Mouse (Mus musculus) CH12.LX (cell line): ENCODE measurements around the gene Ak8. TPM values are rescaled to one million over a fixed set of nuclear protein-coding genes. Genes with fewer than 3 reads are reported as not detected.

Experiments
- DNase-seq: peaks from one replicate; pipeline ENCODE4 v3.0.0-alpha.2; 2013; ENCODE audit errors: extremely low read depth
- H3K27ac ChIP-seq: 2 replicates; pipeline ENCODE4 v1.5.1; 2012; ENCODE audit warnings: low read depth, mild to moderate bottlenecking, control low read depth, moderate library complexity; ENCODE audit not compliant: insufficient read depth
- H3K27me3 ChIP-seq: replicated peaks from 2 replicates; pipeline ENCODE3; 2012; ENCODE audit warnings: inconsistent platforms
- H3K36me3 ChIP-seq, 2 experiments: replicated peaks in 1 of 2; 2 replicates each; pipeline versions ENCODE3 to v1.6.1; 2012; ENCODE audit warnings: inconsistent platforms in 1 of 2, low read length in 1 of 2, mild to moderate bottlenecking in 1 of 2, mixed read lengths in 1 of 2, moderate library complexity in 1 of 2; ENCODE audit not compliant: control insufficient read depth in 1 of 2, insufficient read depth in 1 of 2
- H3K4me1 ChIP-seq, 2 experiments: 2 replicates each; pipeline ENCODE4 v1.6.1; 2012; ENCODE audit warnings: inconsistent platforms in 1 of 2, moderate library complexity in 1 of 2; ENCODE audit not compliant: insufficient read depth in 2 of 2, control insufficient read depth in 1 of 2
- H3K4me2 ChIP-seq: 2 replicates; pipeline ENCODE4 v1.6.1; 2012; ENCODE audit warnings: low read depth, mild to moderate bottlenecking, control low read depth; ENCODE audit not compliant: poor library complexity, insufficient read depth, severe bottlenecking
- H3K4me3 ChIP-seq, 3 experiments: fragments of 150-350 bp in 1 of 3; sonication (generic) in 1 of 3; replicated peaks in 1 of 3; 2 replicates each; pipeline versions ENCODE3 to v1.5.1; 2011 to 2012; ENCODE audit warnings: low read depth in 2 of 3, low read length in 2 of 3, mild to moderate bottlenecking in 2 of 3, moderate library complexity in 2 of 3, control low read depth in 1 of 3, improper control_type of control experiment in 1 of 3, inconsistent platforms in 1 of 3, mixed read lengths in 1 of 3; ENCODE audit not compliant: poor library complexity in 1 of 3
- H3K79me2 ChIP-seq: replicated peaks from 2 replicates; pipeline ENCODE4 v1.6.1; 2012; ENCODE audit warnings: mild to moderate bottlenecking, moderate library complexity; ENCODE audit not compliant: control insufficient read depth, poor library complexity, insufficient read depth, severe bottlenecking; ENCODE audit errors: extremely low read depth
- H3K9ac ChIP-seq: 2 replicates; pipeline ENCODE4 v1.6.1; 2012; ENCODE audit warnings: low read depth, mild to moderate bottlenecking, control low read depth, moderate library complexity; ENCODE audit not compliant: insufficient read depth
- H3K9me3 ChIP-seq: replicated peaks from 2 replicates; pipeline ENCODE3; 2012; ENCODE audit warnings: low read length, inconsistent platforms, mixed read lengths
- CTCF ChIP-seq, 2 experiments: IDR thresholded peaks in 1 of 2; conservative IDR thresholded peaks in 1 of 2; 2 replicates each; pipeline ENCODE4 v1.5.1; 2011 to 2012; ENCODE audit warnings: low read depth in 2 of 2, low read length in 2 of 2, improper control_type of control experiment in 1 of 2, inconsistent platforms in 1 of 2, mild to moderate bottlenecking in 1 of 2, moderate library complexity in 1 of 2
- ELF1 ChIP-seq: IDR thresholded peaks from 2 replicates; pipeline ENCODE4 v1.6.1; 2014; ENCODE audit warnings: low read depth, mild to moderate bottlenecking, inconsistent platforms, low read length, improper control_type of control experiment
- ETS1 ChIP-seq: conservative IDR thresholded peaks from 2 replicates; pipeline ENCODE4 v1.6.1; 2012; ENCODE audit warnings: low read depth, mild to moderate bottlenecking, inconsistent platforms, low read length, improper control_type of control experiment, moderate library complexity
- HCFC1 ChIP-seq: IDR thresholded peaks from 2 replicates; pipeline ENCODE4 v1.6.1; 2012; ENCODE audit warnings: low read depth, mild to moderate bottlenecking, inconsistent platforms, low read length, improper control_type of control experiment
- JUN ChIP-seq: IDR thresholded peaks from 2 replicates; pipeline ENCODE4 v1.6.1; 2011; ENCODE audit warnings: low read depth, mild to moderate bottlenecking, low read length, improper control_type of control experiment, moderate library complexity; ENCODE audit not compliant: insufficient read depth
- JUND ChIP-seq: conservative IDR thresholded peaks from 2 replicates; pipeline ENCODE4 v1.6.1; 2011; ENCODE audit warnings: low read depth, low read length, improper control_type of control experiment
- KAT2A ChIP-seq: IDR thresholded peaks from 2 replicates; pipeline ENCODE4 v1.6.1; 2012; ENCODE audit warnings: low read length, improper control_type of control experiment, inconsistent platforms; ENCODE audit not compliant: insufficient replicate concordance
- MAX ChIP-seq: IDR thresholded peaks from 2 replicates; pipeline ENCODE4 v1.6.1; 2011; ENCODE audit warnings: low read length, improper control_type of control experiment
- MAZ ChIP-seq: IDR thresholded peaks from 2 replicates; pipeline ENCODE4 v1.6.1; 2012; ENCODE audit warnings: low read depth, mild to moderate bottlenecking, inconsistent platforms, low read length, improper control_type of control experiment, moderate library complexity
- MYC ChIP-seq: IDR thresholded peaks from 2 replicates; pipeline ENCODE4 v1.6.1; 2011; ENCODE audit warnings: low read depth, mild to moderate bottlenecking, improper control_type of control experiment, low read length
- NELFE ChIP-seq: IDR thresholded peaks from 2 replicates; pipeline ENCODE4 v1.6.1; 2011; ENCODE audit warnings: low read depth, low read length, improper control_type of control experiment
- NRF1 ChIP-seq: IDR thresholded peaks from 2 replicates; pipeline ENCODE4 v1.6.1; 2014; ENCODE audit warnings: low read depth, mild to moderate bottlenecking, inconsistent platforms, low read length, improper control_type of control experiment, moderate library complexity
- PAX5 ChIP-seq: IDR thresholded peaks from 2 replicates; pipeline ENCODE4 v1.6.1; 2012; ENCODE audit warnings: low read length, inconsistent platforms, mixed read lengths
- POLR2AphosphoS2 ChIP-seq: IDR thresholded peaks from 2 replicates; pipeline ENCODE4 v1.6.1; 2011; ENCODE audit warnings: low read depth, low read length, improper control_type of control experiment
- RCOR1 ChIP-seq: conservative IDR thresholded peaks from 2 replicates; pipeline ENCODE4 v1.6.1; 2012; ENCODE audit warnings: low read depth, mild to moderate bottlenecking, inconsistent platforms, low read length, improper control_type of control experiment
- SIN3A ChIP-seq: IDR thresholded peaks from 2 replicates; pipeline ENCODE4 v1.6.1; 2012; ENCODE audit warnings: low read length, improper control_type of control experiment, inconsistent platforms
- SMC3 ChIP-seq: IDR thresholded peaks from 2 replicates; pipeline ENCODE4 v1.6.1; 2011; ENCODE audit warnings: low read depth, low read length, improper control_type of control experiment
- TBP ChIP-seq: conservative IDR thresholded peaks from 2 replicates; pipeline ENCODE4 v1.6.1; 2011; ENCODE audit warnings: low read depth, low read length, improper control_type of control experiment
- UBTF ChIP-seq: IDR thresholded peaks from 2 replicates; pipeline ENCODE4 v1.6.1; 2012; ENCODE audit warnings: low read depth, mild to moderate bottlenecking, inconsistent platforms, low read length, improper control_type of control experiment, moderate library complexity
- USF1 ChIP-seq: IDR thresholded peaks from 2 replicates; pipeline ENCODE4 v1.6.1; 2014; ENCODE audit warnings: low read depth, mild to moderate bottlenecking, inconsistent platforms, low read length, improper control_type of control experiment
- USF2 ChIP-seq: conservative IDR thresholded peaks from 2 replicates; pipeline ENCODE4 v1.6.1; 2011; ENCODE audit warnings: low read depth, low read length, improper control_type of control experiment
- ZC3H11A ChIP-seq: IDR thresholded peaks from 2 replicates; pipeline ENCODE4 v1.6.1; 2012; ENCODE audit warnings: low read depth, mild to moderate bottlenecking, inconsistent platforms, low read length, improper control_type of control experiment
- ZMIZ1 ChIP-seq: IDR thresholded peaks from 2 replicates; pipeline ENCODE4 v1.6.1; 2012; ENCODE audit warnings: low read depth, mild to moderate bottlenecking, inconsistent platforms, low read length, improper control_type of control experiment
- ZNF384 ChIP-seq: IDR thresholded peaks from 2 replicates; pipeline ENCODE4 v1.6.1; 2012; ENCODE audit warnings: low read depth, low read length, improper control_type of control experiment, inconsistent platforms
- dilution Hi-C: fragments of 300-500 bp; cut with MboI; formaldehyde crosslinking; loops from 2 replicates; pipeline ENCODE4 v1.14.3; 2020; ENCODE audit warnings: low sequenced_read_pairs; ENCODE audit not compliant: extremely low pct_unique_long_range_greater_than_20kb, extremely low pct_ligation_motif_present
- in situ Hi-C: fragments of 300-500 bp; cut with MboI; formaldehyde crosslinking; loops from 3 replicates; pipeline ENCODE4 v1.14.3; 2019; ENCODE audit warnings: low sequenced_read_pairs, low pct_ligation_motif_present, low pct_unique_long_range_greater_than_20kb, mixed read lengths
- polyA plus RNA-seq: library from polyadenylated mRNA; unstranded; fragments of >175 nt; gene quantifications from 2 replicates; pipeline ENCODE4 v1.2.1, GENCODE M21; 2012; ENCODE audit warnings: low read depth; ENCODE audit not compliant: insufficient read length
- total RNA-seq, 2 experiments: library from RNA; depleted of rRNA; stranded (reverse); fragments of 300-350 nt in 1 of 2; fragments of >200 nt in 1 of 2; gene quantifications; 2 replicates each; pipeline ENCODE4 v1.2.3; 2012 to 2014

The Ak8 gene
- total and polyA plus RNA-seq, 3 experiments = 0.55 to 4.9 (median 1.1) TPM

GRCm38 (mm10) chr2:28808841-28809240, 108.9 kb downstream of the Ak8 start:
- in situ Hi-C loops = no loop called here
- Histone ChIP-seq H3K27me3 (no peaks in the 10 kb centered on the region), H3K9me3 (no peaks in the 10 kb centered on the region), H3K79me2 (no peaks in the 10 kb centered on the region), H3K36me3 (no peaks in the 10 kb centered on the region), H3K4me1 (0 out of 4 replicates have a peak, but pooled peaks cover 0 to 3% of the 10 kb centered on the region in 2 experiments)
- dilution Hi-C loops = no loop called here
- DNase-seq = no peak
- TF ChIP-seq CTCF (conservative IDR thresholded peaks at IDR 0.05 in 1 of 2, IDR thresholded peaks at IDR 0.05 in 1 of 2; ENCODE audit: low read depth in 2 of 2, low read length in 2 of 2) = no peak
- no peak for TF ChIP-seq USF1
- TF ChIP-seq ZNF384 = no peak
- no peak for TF ChIP-seq SIN3A
- TF ChIP-seq KAT2A = no peak
- TF ChIP-seq POLR2AphosphoS2 = no peak
- TF ChIP-seq JUND = no peak
- no peak for TF ChIP-seq NRF1
- TF ChIP-seq ZMIZ1 = no peak
- TF ChIP-seq MAX = no peak
- TF ChIP-seq SMC3 = no peak
- no peak for TF ChIP-seq PAX5
- TF ChIP-seq NELFE = no peak
- no peak for TF ChIP-seq MYC
- TF ChIP-seq ELF1 = no peak
- no peak for TF ChIP-seq HCFC1
- TF ChIP-seq UBTF = no peak
- TF ChIP-seq, all 38 proteins: peak for 0
- no peak overlapping the region for H3K4me3 ChIP-seq
- H3K4me2 ChIP-seq = no peak overlapping the region
- H3K27ac ChIP-seq = no peak overlapping the region
- no peak overlapping the region for H3K9ac ChIP-seq

DNA sequence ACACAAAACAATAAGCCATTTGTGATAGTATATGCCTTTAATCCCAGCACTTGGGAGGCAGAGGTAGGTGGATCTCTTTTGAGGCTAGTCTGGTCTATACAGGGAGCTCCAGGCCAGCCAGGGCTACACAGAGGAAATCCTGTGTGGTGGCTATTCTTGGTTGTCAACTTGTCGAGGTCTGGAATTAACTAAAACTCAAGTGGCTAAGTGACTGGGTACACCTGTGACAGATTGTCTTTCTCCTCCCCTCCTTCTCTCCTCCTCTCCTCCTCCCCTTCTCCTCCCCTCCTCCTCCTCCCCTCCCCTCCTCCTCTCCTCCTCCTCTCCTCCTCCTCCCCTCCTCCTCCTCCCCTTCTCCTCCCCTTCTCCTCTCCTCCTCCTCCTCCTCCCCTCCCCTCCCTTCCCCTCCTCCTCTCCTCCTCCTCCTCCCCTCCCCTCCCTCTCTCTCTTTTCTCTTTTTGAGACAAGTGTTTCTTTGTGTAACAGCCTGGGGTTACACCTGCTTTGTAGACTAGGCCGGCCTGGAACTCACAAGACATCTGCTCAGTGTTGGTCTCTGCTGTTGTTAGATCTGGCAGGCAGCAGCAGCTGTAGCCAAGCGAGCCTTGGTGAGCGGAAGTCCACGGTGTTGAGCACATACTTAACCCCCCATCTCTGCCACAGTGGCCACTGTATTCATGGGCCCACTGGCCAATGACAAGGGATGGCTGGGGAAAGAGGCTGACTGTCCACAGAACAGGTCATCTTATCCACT, 110.5 kb downstream of the Ak8 start:
- H3K4me3 ChIP-seq = no peak overlapping the region
- H3K79me2 ChIP-seq = no peaks in the 10 kb centered on the region
- H3K9ac ChIP-seq = no peak overlapping the region
- H3K4me2 ChIP-seq = no peak overlapping the region
- in situ Hi-C loops = no loop called here
- H3K27ac ChIP-seq = no peak overlapping the region
- no peak for DNase-seq
- H3K4me1 ChIP-seq = no peaks in the 10 kb centered on the region
- no peaks in the 10 kb centered on the region for H3K9me3 ChIP-seq
- H3K36me3 ChIP-seq = no peaks in the 10 kb centered on the region
- TF ChIP-seq JUND (no peak), ETS1 (no peak), TBP (no peak), MAZ (no peak), JUN (no peak), POLR2AphosphoS2 (no peak), RCOR1 (no peak), ZMIZ1 (no peak), ZC3H11A (no peak), USF2 (no peak)
- H3K27me3 ChIP-seq = no peaks in the 10 kb centered on the region
- dilution Hi-C loops = no loop called here
